ENCODE assay signal across 27 mouse cellular contexts in genomic region chr2:137694020-137694419, GRCm38 (mm10).
DNase-seq lines count a peak whose midpoint lies in the region; ATAC-seq and TF ChIP-seq lines count a peak whose summit lies in the region.
"Had no signal": no experiment of that assay in that cellular context is flagged by ENCODE, and none has a peak within 500 bp of the region (broad histone marks: within the 10 kb centered on the region; RNA-seq: fewer than 3 reads in every experiment).

No protein-coding gene starts in this region.

- WGBS in forebrain, embryonic 13.5 days, result 81% methylated on average over 3 of the region's 3 CpGs
- 80% methylated on average over 3 of the region's 3 CpGs for WGBS in forebrain, embryonic 10.5 days
- WGBS in forebrain, postnatal 0 days, result 48% methylated on average over 3 of the region's 3 CpGs

- no peak for TF ChIP-seq POLR2A in embryonic fibroblast, embryonic 13.5 days (IDR thresholded peaks at IDR 0.05; ENCODE audit: low read depth, low read length)

- no peak for DNase-seq in forebrain, embryonic 10.5 days (ENCODE audit: extremely low spot score, low spot score)
- DNase-seq in layer of hippocampus, adult 9-11 months, result peak; percentile 14
- no peak for DNase-seq in layer of hippocampus, postnatal 10 days (ENCODE audit: low spot score in 2 of 2)
- peak; percentile 60 for DNase-seq in forebrain, postnatal 0 days
- no peak for DNase-seq in gastrocnemius, postnatal 10 days
- DNase-seq in spleen, postnatal 14 days (ENCODE audit: low spot score in 2 of 2), result no peak
- DNase-seq: adrenal gland, adult 2 months; adrenal gland, postnatal 14 days; B cell, adult 2 months; cerebellum, adult 11 months; cerebellum, adult 2 months; cerebellum, adult 9-11 months; cerebellum, postnatal 25 days; gastrocnemius, adult 2 months; gastrocnemius, postnatal 25 days; heart, adult 18-20 months; heart, postnatal 14 days; heart, postnatal 4 days; kidney, adult 2 months had no signal

- H3K27me3 ChIP-seq in forebrain, embryonic 13.5 days, result peaks cover 19% of the 10 kb centered on the region
- peaks cover 37% of the 10 kb centered on the region for H3K27me3 ChIP-seq in forebrain, embryonic 10.5 days (ENCODE audit: poor library complexity, severe bottlenecking)
- H3K27me3 ChIP-seq in forebrain, postnatal 0 days (ENCODE audit: insufficient read depth, low read length), result no peaks in the 10 kb centered on the region
- H3K27me3 ChIP-seq: CH12.LX; embryonic facial prominence, embryonic 13.5 days; heart, embryonic 13.5 days had no signal

- H3K9ac ChIP-seq in forebrain, embryonic 13.5 days, result no peak overlapping the region
- no peak overlapping the region for H3K9ac ChIP-seq in forebrain, postnatal 0 days
- H3K9ac ChIP-seq: embryonic facial prominence, embryonic 13.5 days; heart, embryonic 13.5 days; hindbrain, embryonic 14.5 days had no signal

- TF ChIP-seq CTCF in embryonic fibroblast, embryonic 13.5 days (IDR thresholded peaks at IDR 0.05; ENCODE audit: borderline replicate concordance, insufficient read depth, low read length), result no peak
- no peak for TF ChIP-seq CTCF in forebrain, postnatal 0 days (IDR thresholded peaks at IDR 0.05; ENCODE audit: low read depth)

- H3K4me2 ChIP-seq in forebrain, embryonic 13.5 days, result no peak overlapping the region
- no peak overlapping the region for H3K4me2 ChIP-seq in forebrain, postnatal 0 days (ENCODE audit: low read depth)
- H3K4me2 ChIP-seq: embryonic facial prominence, embryonic 13.5 days; heart, embryonic 13.5 days; hindbrain, embryonic 14.5 days had no signal

- H3K36me3 ChIP-seq in forebrain, embryonic 13.5 days (ENCODE audit: poor library complexity, severe bottlenecking), result no peaks in the 10 kb centered on the region
- no peaks in the 10 kb centered on the region for H3K36me3 ChIP-seq in forebrain, embryonic 10.5 days (replicated peaks)
- no peaks in the 10 kb centered on the region for H3K36me3 ChIP-seq in forebrain, postnatal 0 days (ENCODE audit: insufficient read depth)
- H3K36me3 ChIP-seq: embryonic facial prominence, embryonic 13.5 days; G1E; heart, embryonic 13.5 days had no signal

- no peaks in the 10 kb centered on the region for H3K4me1 ChIP-seq in forebrain, embryonic 13.5 days
- H3K4me1 ChIP-seq in forebrain, embryonic 10.5 days, result peaks cover 9% of the 10 kb centered on the region; the same call in 1 of the 2 replicates
- no peaks in the 10 kb centered on the region; the same call in 1 of the 2 replicates for H3K4me1 ChIP-seq in embryonic fibroblast, embryonic 13.5 days (ENCODE audit: control insufficient read depth, insufficient read depth, low read length)
- no peaks in the 10 kb centered on the region for H3K4me1 ChIP-seq in forebrain, postnatal 0 days (ENCODE audit: insufficient read depth)
- H3K4me1 ChIP-seq: embryonic facial prominence, embryonic 13.5 days had no signal

- H3K4me3 ChIP-seq in forebrain, embryonic 13.5 days, result no peak overlapping the region
- no peak overlapping the region for H3K4me3 ChIP-seq in forebrain, embryonic 10.5 days
- H3K4me3 ChIP-seq in embryonic fibroblast, embryonic 13.5 days (ENCODE audit: insufficient read depth, low read length), result no peak overlapping the region
- H3K4me3 ChIP-seq in forebrain, postnatal 0 days (ENCODE audit: low read depth, low read length), result no peak overlapping the region
- H3K4me3 ChIP-seq: embryonic facial prominence, embryonic 13.5 days; gastrocnemius, adult 2 months; heart, embryonic 13.5 days had no signal

- peak; percentile 91; the same call in 1 of the 2 replicates for ATAC-seq in forebrain, embryonic 13.5 days
- peak; percentile 97 for ATAC-seq in forebrain, postnatal 0 days
- ATAC-seq: intestine, postnatal 0 days had no signal

- no peak overlapping the region for H3K27ac ChIP-seq in forebrain, embryonic 13.5 days
- no peak overlapping the region for H3K27ac ChIP-seq in forebrain, embryonic 10.5 days
- H3K27ac ChIP-seq in embryonic fibroblast, embryonic 13.5 days (ENCODE audit: insufficient read depth, low read length), result peak overlapping the region; percentile 73
- no peak overlapping the region for H3K27ac ChIP-seq in forebrain, postnatal 0 days (ENCODE audit: low read depth, low read length)
- H3K27ac ChIP-seq: embryonic facial prominence, embryonic 13.5 days; gastrocnemius, adult 2 months; heart, embryonic 13.5 days; hindbrain, embryonic 14.5 days had no signal

- no peaks in the 10 kb centered on the region for H3K9me3 ChIP-seq in forebrain, embryonic 13.5 days (replicated peaks)
- no peaks in the 10 kb centered on the region for H3K9me3 ChIP-seq in forebrain, embryonic 10.5 days
- no peaks in the 10 kb centered on the region for H3K9me3 ChIP-seq in forebrain, postnatal 0 days (ENCODE audit: low read length)
- H3K9me3 ChIP-seq: embryonic facial prominence, embryonic 13.5 days; heart, embryonic 13.5 days had no signal

Comparison
In these comparisons a context has a peak if more than half of its experiments do, and no peak if none do; other contexts are left out.
1. DNase-seq: peak in layer of hippocampus, adult 9-11 months (single experiment) and forebrain, postnatal 0 days (single experiment); none in forebrain, embryonic 10.5 days (single experiment), layer of hippocampus, postnatal 10 days (0 of 2), gastrocnemius, postnatal 10 days (single experiment) and spleen, postnatal 14 days (0 of 2).